Mouse (Mus musculus): ENCODE results near the gene Olfr726. TPM values are rescaled to one million over a fixed set of nuclear protein-coding genes. Genes with fewer than 3 reads are reported as not detected.

The Olfr726 gene
- polyA plus RNA-seq, 1 experiment from 2014 or later, result not detected

Other genes starting within 250 kb of the Olfr726 start
- not detected in 2 replicates for gene Olfr722, start 189.0 kb downstream of the Olfr726 start, polyA plus RNA-seq (2014; fragmentation: Nextera tagmentation; extraction: Ambion mirVana)
- gene Olfr723, start 159.2 kb downstream of the Olfr726 start, polyA plus RNA-seq (2014; fragmentation: Nextera tagmentation; extraction: Ambion mirVana), result not detected in 2 replicates
- not detected in 2 replicates for gene Olfr724, start 127.7 kb downstream of the Olfr726 start, polyA plus RNA-seq (2014; fragmentation: Nextera tagmentation; extraction: Ambion mirVana)
- not detected in 2 replicates for gene Olfr725, start 50.6 kb downstream of the Olfr726 start, polyA plus RNA-seq (2014; fragmentation: Nextera tagmentation; extraction: Ambion mirVana)
- not detected in 2 replicates for gene Olfr727, start 32.2 kb upstream of the Olfr726 start, polyA plus RNA-seq (2014; fragmentation: Nextera tagmentation; extraction: Ambion mirVana)
- not detected in 2 replicates for gene Olfr728, start 51.7 kb upstream of the Olfr726 start, polyA plus RNA-seq (2014; fragmentation: Nextera tagmentation; extraction: Ambion mirVana)
- gene Olfr729, start 62.0 kb upstream of the Olfr726 start, polyA plus RNA-seq (2014; fragmentation: Nextera tagmentation; extraction: Ambion mirVana), result not detected in 2 replicates
- not detected in 2 replicates for gene Olfr730, start 97.2 kb upstream of the Olfr726 start, polyA plus RNA-seq (2014; fragmentation: Nextera tagmentation; extraction: Ambion mirVana)
- not detected in 2 replicates for gene Olfr731, start 150.9 kb upstream of the Olfr726 start, polyA plus RNA-seq (2014; fragmentation: Nextera tagmentation; extraction: Ambion mirVana)
- not detected in 2 replicates for gene Olfr732, start 193.3 kb upstream of the Olfr726 start, polyA plus RNA-seq (2014; fragmentation: Nextera tagmentation; extraction: Ambion mirVana)
- gene Olfr733, start 210.6 kb upstream of the Olfr726 start, polyA plus RNA-seq (2014; fragmentation: Nextera tagmentation; extraction: Ambion mirVana), result not detected in 2 replicates
- not detected in 2 replicates for gene Olfr734, start 235.8 kb upstream of the Olfr726 start, polyA plus RNA-seq (2014; fragmentation: Nextera tagmentation; extraction: Ambion mirVana)